Mouse (Mus musculus): ENCODE measurements around the gene Mcu.

Gene Mcu

DNA sequence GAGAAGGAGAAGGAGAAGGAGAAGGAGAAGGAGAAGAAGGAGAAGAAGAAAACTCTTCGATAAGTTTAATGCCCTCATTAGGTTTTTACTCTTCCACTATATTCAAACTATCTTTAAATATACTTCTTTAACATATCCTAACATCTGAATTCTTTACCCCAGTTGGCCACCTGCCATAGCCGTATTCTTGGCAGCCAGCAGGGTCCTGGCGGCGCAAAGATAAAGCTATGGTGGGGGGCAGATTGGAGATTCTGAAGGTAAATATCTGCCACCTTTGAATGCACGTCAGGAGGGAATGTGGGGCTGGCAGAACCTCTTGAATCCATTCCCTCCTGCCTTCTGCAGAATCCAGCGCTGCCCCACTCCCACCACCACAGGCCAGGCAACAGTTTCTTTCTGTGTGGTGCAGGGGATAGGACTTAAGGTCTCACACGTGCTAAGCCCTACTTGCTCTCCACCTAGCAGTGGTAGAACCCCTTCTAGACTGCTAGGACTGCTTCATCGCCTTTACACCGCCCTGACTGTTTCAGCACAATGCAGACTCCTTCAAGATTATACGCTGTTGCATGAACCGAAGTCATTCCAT, 11.5 kb downstream of the Mcu start:
- DNase-seq = no peak

DNA sequence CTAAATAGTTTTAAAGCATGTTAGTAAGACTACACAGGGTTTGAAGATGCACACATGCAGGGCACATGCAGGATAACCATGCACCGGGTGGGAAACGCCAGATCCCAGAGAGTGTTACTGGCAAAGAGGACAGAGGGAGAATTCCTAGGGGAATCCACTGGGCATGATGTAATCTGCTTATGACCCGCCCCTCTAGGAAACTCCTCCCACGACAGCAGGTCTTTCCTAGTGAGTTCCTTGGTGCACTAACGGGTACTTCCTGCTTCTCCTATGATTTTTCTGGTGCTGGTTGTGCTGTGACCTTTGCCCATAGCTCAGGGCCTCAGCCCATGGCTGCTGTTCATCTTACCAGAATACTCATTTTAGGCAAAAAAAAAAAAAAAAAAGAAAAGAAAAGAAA, 12.6 kb downstream of the Mcu start:
- no peak for DNase-seq

DNA sequence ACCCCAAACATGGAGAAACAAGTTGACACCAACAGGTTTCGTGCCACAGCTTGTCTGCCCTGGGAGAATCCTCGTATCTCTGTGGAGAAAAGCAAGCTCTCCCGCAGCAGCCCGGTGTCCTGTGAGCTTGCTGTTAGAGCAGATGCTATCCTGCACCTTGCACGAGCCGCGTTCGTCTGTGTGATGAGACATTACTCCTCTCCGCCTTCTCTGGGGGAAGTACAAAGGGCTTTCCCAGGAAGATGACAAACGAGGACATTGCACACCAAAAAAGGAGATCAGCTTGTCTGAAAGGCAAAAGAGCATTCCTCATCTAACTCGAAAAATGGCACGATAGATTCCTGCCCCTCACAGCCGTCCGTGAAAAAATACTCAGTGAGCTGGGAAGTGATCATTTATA, 13.6 kb downstream of the Mcu start:
- no peak for DNase-seq

- DNase-seq = no peak
Observed at GRCm38 (mm10) chr10:59602043-59602442, 14.4 kb downstream of the Mcu start.

GRCm38 (mm10) chr10:59600516-59600915, 16.0 kb downstream of the Mcu start:
- DNase-seq = no peak

- DNase-seq = no peak
Observed at GRCm38 (mm10) chr10:59593826-59594570, 22.5 kb downstream of the Mcu start.

GRCm38 (mm10) chr10:59590606-59591005, 25.9 kb downstream of the Mcu start:
- no peak for DNase-seq

DNA sequence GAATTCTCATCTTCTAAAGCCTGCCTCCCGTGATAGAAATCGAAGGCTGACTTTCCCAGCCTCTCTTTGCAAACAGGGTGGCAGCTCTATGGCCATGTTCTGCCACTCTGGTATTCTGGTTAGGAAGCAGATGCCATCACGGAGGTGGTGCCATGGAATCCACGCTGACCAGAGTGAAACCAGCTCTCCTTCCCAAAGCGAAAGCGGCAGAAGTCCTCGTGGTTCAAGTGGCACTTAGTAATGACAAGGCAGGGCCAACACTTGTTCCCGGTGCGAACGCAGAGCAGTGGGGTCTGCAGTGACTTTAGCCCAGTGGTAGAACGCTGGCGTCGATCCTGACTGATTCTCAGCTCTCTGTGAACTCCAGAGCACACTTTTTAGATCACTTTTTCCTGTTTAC, 26.6 kb downstream of the Mcu start:
- peak; percentile 36 for DNase-seq

- DNase-seq = peak; percentile 56
Observed at GRCm38 (mm10) chr10:59589420-59589819, 27.1 kb downstream of the Mcu start.

GRCm38 (mm10) chr10:59588135-59588534, 28.4 kb downstream of the Mcu start:
- DNase-seq = no peak

DNA sequence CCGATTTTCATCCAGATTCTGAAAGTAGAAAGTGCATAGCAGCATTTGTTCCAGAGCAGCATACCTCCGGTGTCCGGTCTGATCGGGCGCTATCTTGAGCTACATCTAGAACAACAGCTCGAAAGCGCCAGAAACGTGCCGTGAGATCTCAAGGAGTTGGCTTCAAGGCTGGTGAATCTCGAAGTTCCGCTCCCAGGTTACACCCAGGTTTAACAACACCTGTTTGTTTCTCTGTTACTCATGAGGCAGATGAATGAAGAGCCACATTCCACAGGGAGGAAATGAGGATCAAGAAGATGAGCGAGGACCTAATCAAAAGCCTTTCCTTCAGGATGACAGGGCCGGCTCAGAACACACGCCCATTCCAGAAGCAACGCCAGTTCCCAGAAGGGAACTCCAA, 29.7 kb downstream of the Mcu start:
- no peak for DNase-seq

- no peak for DNase-seq
Observed at GRCm38 (mm10) chr10:59585621-59586020, 30.9 kb downstream of the Mcu start.

- no peak for DNase-seq
Observed at GRCm38 (mm10) chr10:59581826-59582543, 34.5 kb downstream of the Mcu start.

DNA sequence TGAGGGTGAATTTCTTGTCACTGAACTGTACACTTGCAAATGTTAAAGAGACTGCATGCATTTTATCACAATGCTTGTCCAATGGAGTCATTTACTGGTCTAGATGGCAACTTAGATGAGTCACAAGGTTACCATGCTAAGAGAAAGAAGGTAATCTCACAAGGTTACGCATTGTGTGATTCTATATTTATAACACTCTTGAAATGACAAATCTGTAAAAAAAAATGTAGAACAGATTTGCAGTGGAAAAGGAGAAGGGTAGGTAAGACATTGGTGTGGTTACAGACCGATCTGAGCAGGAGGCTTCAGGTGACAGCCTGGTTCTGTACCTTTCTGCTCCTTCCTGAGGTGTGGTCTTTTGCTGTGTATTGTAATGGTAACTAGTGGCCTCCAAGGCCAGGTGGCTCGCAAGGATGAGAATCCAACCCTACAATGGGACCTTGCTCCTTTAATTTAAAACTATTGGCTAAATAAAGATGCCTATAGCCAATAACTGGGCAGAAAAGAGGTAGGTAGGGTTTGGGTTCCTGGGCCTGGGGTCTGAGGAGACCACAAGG, 35.8 kb downstream of the Mcu start:
- DNase-seq = no peak

- no peak for DNase-seq
Observed at GRCm38 (mm10) chr10:59579645-59580044, 36.8 kb downstream of the Mcu start.

DNA sequence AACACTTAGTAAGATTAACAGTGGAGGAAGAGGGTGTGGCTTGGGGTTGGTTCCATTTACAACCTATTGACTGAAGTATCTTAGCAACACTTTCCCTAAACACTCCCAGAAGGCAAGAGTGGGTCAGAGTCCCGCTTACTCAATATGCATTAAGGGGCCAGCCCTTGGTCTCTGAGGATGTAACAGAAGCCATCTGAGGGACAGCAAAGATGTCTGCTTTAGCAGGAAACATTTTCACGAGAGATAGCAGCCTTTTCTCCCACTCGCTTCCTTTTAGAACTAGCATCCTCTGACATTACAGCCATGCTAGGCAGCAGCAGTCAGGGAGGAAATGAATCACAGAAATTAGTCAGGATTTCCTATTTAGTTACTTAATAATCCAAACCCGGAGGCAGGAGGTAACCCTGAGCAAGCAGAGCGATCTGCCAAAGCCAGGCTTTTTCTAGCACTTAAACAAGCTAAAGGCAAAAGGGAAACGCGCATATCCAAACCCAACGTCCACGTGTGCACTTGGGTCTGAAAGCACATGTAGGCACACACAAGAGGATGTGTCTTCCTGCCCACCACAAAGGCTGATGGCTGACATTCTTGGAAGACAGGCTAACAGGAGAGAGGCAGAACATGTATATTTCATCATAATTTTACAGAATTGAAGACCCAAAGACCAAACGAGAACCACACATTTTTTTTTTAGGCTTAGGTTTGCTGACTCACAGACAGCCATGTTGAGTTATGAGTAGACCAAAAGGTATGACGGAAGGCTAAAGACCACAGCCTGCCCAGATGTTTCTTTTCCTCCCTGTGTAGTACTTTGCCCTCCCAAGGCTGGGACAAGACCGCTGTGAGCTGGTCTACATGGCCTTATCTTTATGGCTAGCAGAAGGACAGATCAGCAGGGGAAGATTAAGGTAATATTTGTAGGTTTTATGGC, 38.4 kb downstream of the Mcu start:
- DNase-seq = no peak

GRCm38 (mm10) chr10:59576305-59576704, 40.2 kb downstream of the Mcu start:
- no peak for DNase-seq

- no peak for DNase-seq
Observed at GRCm38 (mm10) chr10:59571964-59572363, 44.5 kb downstream of the Mcu start.

DNA sequence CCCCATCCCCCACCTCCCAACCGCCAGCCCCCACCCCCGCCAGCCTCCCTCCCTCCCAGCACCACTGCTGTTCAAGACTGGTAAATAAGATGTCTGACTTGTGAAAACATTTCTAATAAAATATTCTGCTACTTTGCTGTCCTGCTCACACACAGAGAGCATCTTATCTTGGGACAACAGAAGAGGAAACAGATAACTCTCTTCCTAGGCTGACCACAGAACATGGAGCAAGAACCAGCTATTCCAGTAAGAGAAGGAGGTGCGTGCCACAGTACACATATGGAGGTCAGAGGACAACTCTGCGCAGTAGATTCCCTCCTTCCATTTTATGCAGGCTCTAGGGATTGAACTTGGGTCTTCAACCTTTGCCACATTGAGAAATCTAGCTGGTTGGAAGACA, 45.2 kb downstream of the Mcu start:
- DNase-seq = no peak

- DNase-seq = peak; percentile 36
Observed at GRCm38 (mm10) chr10:59570780-59571179, 45.7 kb downstream of the Mcu start.

GRCm38 (mm10) chr10:59570360-59570759, 46.1 kb downstream of the Mcu start:
- no peak for DNase-seq

DNA sequence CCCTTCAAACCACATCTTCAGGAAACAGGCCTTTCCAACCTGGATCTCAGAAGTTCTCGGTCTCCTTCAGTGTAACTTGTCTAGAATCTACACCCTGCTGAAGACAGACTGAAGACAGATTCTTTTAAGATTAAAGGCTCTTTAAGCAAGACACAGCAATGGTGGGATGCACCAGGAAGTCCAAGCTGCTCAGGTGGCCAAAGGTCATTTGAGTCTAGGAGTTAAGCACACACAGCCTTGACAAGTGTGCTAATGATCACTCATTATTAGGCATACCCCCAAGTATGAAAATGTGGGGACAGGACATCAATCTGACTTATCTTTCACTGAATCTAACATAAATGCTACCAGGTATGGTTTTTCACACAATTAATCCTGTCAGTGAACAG, 47.0 kb downstream of the Mcu start:
- no peak for DNase-seq

Measured in thymus, postnatal 4 days (tissue).